Mouse (Mus musculus) erythroblast, embryonic 14.5 days (primary cell): ENCODE data around the gene Lysmd3.

Experiments
- GATA1 ChIP-seq: IDR thresholded peaks from 2 replicates; pipeline ENCODE4 v1.6.1; 2012; ENCODE audit warnings: low read length, inconsistent platforms, mixed read lengths
- TAL1 ChIP-seq: IDR thresholded peaks from 3 replicates; pipeline ENCODE4 v1.6.1; 2012; ENCODE audit warnings: low read length, inconsistent platforms, mixed read lengths

- TF ChIP-seq GATA1, result no peak
- TF ChIP-seq TAL1, result no peak
These were observed 37.0 kb downstream of the Lysmd3 start for GRCm38 (mm10) chr13:81694446-81694845.
